In genomic region chr9:107231539-107232139, GRCm38 (mm10) we compare ENCODE assay signal across 8 mouse cellular contexts. TPM values are rescaled to one million over a fixed set of nuclear protein-coding genes. Genes with fewer than 3 reads are reported as not detected.
DNase-seq lines count a peak whose midpoint lies in the region; ATAC-seq and TF ChIP-seq lines count a peak whose summit lies in the region.

TSS of gene Dock3 (minus strand) at chr9:107231909.

- no peak for TF ChIP-seq CTCF in spleen, adult 2 months (IDR thresholded peaks at IDR 0.05; ENCODE audit: extremely low read depth, insufficient read depth, insufficient read length, insufficient replicate concordance)

- H3K4me2 ChIP-seq in intestine, embryonic 16.5 days (ENCODE audit: low read depth, low read length): peak within 1 kb of the TSS; percentile 99
- H3K4me2 ChIP-seq in limb, embryonic 13.5 days (replicated peaks): peak within 1 kb of the TSS; percentile 98
- peak within 1 kb of the TSS; percentile 70 for H3K4me2 ChIP-seq in midbrain, embryonic 15.5 days

- H3K4me1 ChIP-seq in spleen, adult 2 months (ENCODE audit: control insufficient read depth, insufficient read depth, insufficient read length): peaks cover 5% of the 10 kb centered on the region
- H3K4me1 ChIP-seq in intestine, embryonic 16.5 days (ENCODE audit: control insufficient read depth, insufficient read depth, low read length): peaks cover 7% of the 10 kb centered on the region; the same call in 1 of the 2 replicates
- peaks cover 7% of the 10 kb centered on the region; the same call in 1 of the 2 replicates for H3K4me1 ChIP-seq in limb, embryonic 13.5 days
- H3K4me1 ChIP-seq in midbrain, embryonic 15.5 days: peaks cover 16% of the 10 kb centered on the region

- no peaks in the 10 kb centered on the region for H3K36me3 ChIP-seq in spleen, adult 2 months (ENCODE audit: control insufficient read depth, insufficient read depth, low read length)
- H3K36me3 ChIP-seq in intestine, embryonic 16.5 days (ENCODE audit: control insufficient read depth, insufficient read depth, low read length): no peaks in the 10 kb centered on the region
- no peaks in the 10 kb centered on the region for H3K36me3 ChIP-seq in limb, embryonic 13.5 days
- H3K36me3 ChIP-seq in midbrain, embryonic 15.5 days (replicated peaks): no peaks in the 10 kb centered on the region

- under 1% methylated on average over 61 of the region's 87 CpGs for whole genome bisulfite sequencing in spleen, adult 2 months
- under 1% methylated on average over 73 of the region's 87 CpGs for WGBS in intestine, embryonic 16.5 days
- under 1% methylated on average over 44 of the region's 87 CpGs for WGBS in limb, embryonic 13.5 days
- under 1% methylated on average over 80 of the region's 87 CpGs for WGBS in midbrain, embryonic 15.5 days

- H3K9me3 ChIP-seq in intestine, embryonic 16.5 days (ENCODE audit: control insufficient read depth, low read length): no peaks in the 10 kb centered on the region
- no peaks in the 10 kb centered on the region for H3K9me3 ChIP-seq in limb, embryonic 13.5 days
- no peaks in the 10 kb centered on the region for H3K9me3 ChIP-seq in midbrain, embryonic 15.5 days

- peaks cover 21% of the 10 kb centered on the region for H3K27me3 ChIP-seq in spleen, adult 2 months (ENCODE audit: control insufficient read depth, insufficient read depth, low read length)
- H3K27me3 ChIP-seq in intestine, embryonic 16.5 days (replicated peaks; ENCODE audit: control insufficient read depth, insufficient read depth, low read length): peaks cover 66% of the 10 kb centered on the region
- peaks cover 92% of the 10 kb centered on the region for H3K27me3 ChIP-seq in limb, embryonic 13.5 days
- peaks cover 29% of the 10 kb centered on the region for H3K27me3 ChIP-seq in midbrain, embryonic 15.5 days (replicated peaks)

- H3K4me3 ChIP-seq in spleen, adult 2 months (ENCODE audit: extremely low read depth, insufficient read depth, insufficient read length): peak within 1 kb of the TSS; percentile 58; the same call in 1 of the 2 replicates
- H3K4me3 ChIP-seq in intestine, embryonic 16.5 days (ENCODE audit: low read length): peak within 1 kb of the TSS; percentile 60
- H3K4me3 ChIP-seq in limb, embryonic 13.5 days: peak within 1 kb of the TSS; percentile 60
- peak within 1 kb of the TSS; percentile 100 for H3K4me3 ChIP-seq in midbrain, embryonic 15.5 days

- H3K9ac ChIP-seq in intestine, embryonic 16.5 days (ENCODE audit: low read depth, low read length): peak within 1 kb of the TSS; percentile 57
- peak within 1 kb of the TSS; percentile 65 for H3K9ac ChIP-seq in limb, embryonic 13.5 days
- H3K9ac ChIP-seq in midbrain, embryonic 15.5 days: peak within 1 kb of the TSS; percentile 99

- intact Hi-C loops in gastrocnemius, postnatal 36 days (cut with DNase I): no loop called here

- no peak for TF ChIP-seq POLR2A in spleen, adult 2 months (IDR thresholded peaks at IDR 0.05; ENCODE audit: low read depth, low read length)

- ATAC-seq in intestine, embryonic 16.5 days: peak; percentile 87
- peak; percentile 91 for ATAC-seq in limb, embryonic 13.5 days (ENCODE audit: low FRiP score, low read depth)
- ATAC-seq in midbrain, embryonic 15.5 days (replicated peaks): peak; percentile 92

- H3K27ac ChIP-seq in spleen, adult 2 months (ENCODE audit: insufficient read depth, low read length): no peak within 1 kb of the TSS
- H3K27ac ChIP-seq in intestine, embryonic 16.5 days (ENCODE audit: low read length): no peak within 1 kb of the TSS
- H3K27ac ChIP-seq in limb, embryonic 13.5 days: no peak within 1 kb of the TSS
- peak within 1 kb of the TSS; percentile 96 for H3K27ac ChIP-seq in midbrain, embryonic 15.5 days

- DNase-seq in spleen, adult 2 months (ENCODE audit: low read depth in 1 of 2, low spot score in 2 of 2): peak in 1 of 2 experiments; percentile 5
- DNase-seq in spleen, postnatal 4 days (ENCODE audit: low spot score in 2 of 2): no peak
- peak; percentile 71 for DNase-seq in embryo, embryonic 10 days (ENCODE audit: low spot score)
- peak; percentile 27 to 43 for DNase-seq in gastrocnemius, postnatal 36 days
- peak; percentile 75 for DNase-seq in testis, postnatal 10 days (ENCODE audit: low spot score)

RNA-seq across cellular contexts. Expression of gene Dock3, which starts in this region (rescaled TPM):
- polyA plus RNA-seq in spleen, adult 2 months (2012; rRNA removed): 0.55 and 0.78 TPM in 2 replicates
- not detected for total RNA-seq in gastrocnemius, postnatal 36 days (2021)
- 0.64 and 1.2 TPM in 2 replicates for polyA plus RNA-seq in intestine, embryonic 16.5 days (2015; fragmentation: Nextera tagmentation; extraction: Ambion mirVana)
- polyA plus RNA-seq in limb, embryonic 13.5 days (2015; fragmentation: Nextera tagmentation; extraction: Ambion mirVana): 0.37 and 0.64 TPM in 2 replicates
- 23.4 and 24.4 TPM in 2 replicates for polyA plus RNA-seq in midbrain, embryonic 15.5 days (2015; fragmentation: Nextera tagmentation; extraction: Ambion mirVana)

Comparison
In these comparisons a context has a peak if more than half of its experiments do, and no peak if none do; other contexts are left out.
1. RNA of gene Dock3 (polyA plus RNA-seq): 23.4 to 24.4 TPM in midbrain, embryonic 15.5 days; 0.55 to 0.78 TPM in spleen, adult 2 months, 0.37 to 0.64 TPM in limb, embryonic 13.5 days and 0.64 to 1.2 TPM in intestine, embryonic 16.5 days; every median in the first group is over 10 times any median in the second.
2. Peak in DNase-seq in gastrocnemius, postnatal 36 days; RNA of the gene not detected or under 1 TPM.
3. Peak in ATAC-seq, H3K4me3 ChIP-seq, H3K9ac ChIP-seq and H3K4me2 ChIP-seq in limb, embryonic 13.5 days; RNA of the gene not detected or under 1 TPM.
4. DNase-seq: peak in embryo, embryonic 10 days (single experiment) and testis, postnatal 10 days (single experiment); none in spleen, postnatal 4 days (0 of 2).
5. Peak in every context shown above with its lines, with median percentiles within 50 percentile points of each other: H3K4me3 ChIP-seq, ATAC-seq, H3K4me2 ChIP-seq and H3K9ac ChIP-seq.